Mouse (Mus musculus): ENCODE results near the gene Itgb6.
A peak's percentile ranks its signal among the peaks of the same experiment; 100 is the strongest.

Gene Itgb6

GRCm38 (mm10) chr2:60614758-60615157, 107.7 kb downstream of the Itgb6 start:
- no peak for DNase-seq (ENCODE audit: low read depth)

GRCm38 (mm10) chr2:60613857-60614228, 108.6 kb downstream of the Itgb6 start:
- no peak for DNase-seq (ENCODE audit: low read depth)

GRCm38 (mm10) chr2:60612906-60613856, 109.3 kb downstream of the Itgb6 start:
- no peak for DNase-seq (ENCODE audit: low read depth)

- no peak for DNase-seq (ENCODE audit: low read depth)
Observed at GRCm38 (mm10) chr2:60611622-60612021, 110.8 kb downstream of the Itgb6 start.

- DNase-seq (ENCODE audit: low read depth), result peak; percentile 8
Observed at GRCm38 (mm10) chr2:60609436-60610199, 112.8 kb downstream of the Itgb6 start.

- peak; percentile 49 for DNase-seq (ENCODE audit: low read depth)
Observed at GRCm38 (mm10) chr2:60607980-60608379, 114.5 kb downstream of the Itgb6 start.

GRCm38 (mm10) chr2:60601326-60601725, 121.1 kb downstream of the Itgb6 start:
- no peak for DNase-seq (ENCODE audit: low read depth)

GRCm38 (mm10) chr2:60600863-60601262, 121.6 kb downstream of the Itgb6 start:
- DNase-seq (ENCODE audit: low read depth), result peak; percentile 20

GRCm38 (mm10) chr2:60583416-60583815, 139.0 kb downstream of the Itgb6 start:
- DNase-seq (ENCODE audit: low read depth), result no peak

GRCm38 (mm10) chr2:60554561-60554960, 167.9 kb downstream of the Itgb6 start:
- DNase-seq (ENCODE audit: low read depth), result peak; percentile 53

- DNase-seq (ENCODE audit: low read depth), result no peak
Observed at GRCm38 (mm10) chr2:60552902-60553682, 169.4 kb downstream of the Itgb6 start, which contains the start of gene Pla2r1. Gene Pla2r1, minus strand, starts transcription at chr2:60553308.

GRCm38 (mm10) chr2:60552177-60552901, 170.1 kb downstream of the Itgb6 start:
- no peak for DNase-seq (ENCODE audit: low read depth)

GRCm38 (mm10) chr2:60551673-60552072, 170.8 kb downstream of the Itgb6 start:
- no peak for DNase-seq (ENCODE audit: low read depth)

- no peak for DNase-seq (ENCODE audit: low read depth)
Observed at GRCm38 (mm10) chr2:60550521-60550920, 171.9 kb downstream of the Itgb6 start.

- peak; percentile 8 for DNase-seq (ENCODE audit: low read depth)
Observed at GRCm38 (mm10) chr2:60549851-60550250, 172.6 kb downstream of the Itgb6 start.

All from 416B (cell line).